Comparison of ENCODE assay signal across 17 mouse cellular contexts in the genomic region with DNA sequence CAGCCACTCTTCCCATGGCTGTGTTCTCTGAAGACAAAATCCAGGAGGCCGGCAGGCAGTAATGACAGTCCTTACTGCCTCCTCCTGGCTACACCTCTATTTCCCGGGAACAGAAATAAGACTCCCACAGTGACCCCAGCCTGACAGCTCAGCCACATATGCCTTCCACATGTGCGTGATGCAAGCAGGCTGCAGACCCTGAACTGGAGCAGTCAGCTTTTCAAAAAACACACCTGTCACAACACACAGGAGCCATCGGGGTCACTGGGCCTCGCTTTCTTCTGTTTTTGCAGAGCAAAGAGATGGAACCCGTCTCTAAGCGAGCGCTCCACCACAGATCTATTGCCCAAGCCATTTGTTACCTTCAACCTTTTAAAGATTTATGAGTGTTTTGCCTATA.
A peak's percentile ranks its signal among the peaks of the same experiment; 100 is the strongest.
DNase-seq lines count a peak whose midpoint lies in the region; ATAC-seq lines count a peak whose summit lies in the region.
"Had no signal": no experiment of that assay in that cellular context is flagged by ENCODE, and none has a peak within 500 bp of the region (broad histone marks: within the 10 kb centered on the region; RNA-seq: fewer than 3 reads in every experiment).

No protein-coding gene starts in this region.

- H3K4me1 ChIP-seq in kidney, embryonic 16.5 days (ENCODE audit: insufficient read depth, low read length), result peaks cover 38% of the 10 kb centered on the region
- H3K4me1 ChIP-seq in embryonic facial prominence, embryonic 10.5 days, result peaks cover 55% of the 10 kb centered on the region
- peaks cover 24% of the 10 kb centered on the region for H3K4me1 ChIP-seq in hindbrain, embryonic 16.5 days (ENCODE audit: control insufficient read depth, insufficient read depth, low read depth, low read length)
- H3K4me1 ChIP-seq in neural tube, embryonic 11.5 days (ENCODE audit: control insufficient read depth, insufficient read depth, low read length), result peaks cover 31% of the 10 kb centered on the region

- peak overlapping the region; percentile 69 for H3K27ac ChIP-seq in kidney, embryonic 16.5 days (ENCODE audit: low read length)
- peak overlapping the region; percentile 81; the same call in 1 of the 2 replicates for H3K27ac ChIP-seq in embryonic facial prominence, embryonic 10.5 days (replicated peaks)
- peak overlapping the region; percentile 60; the same call in 1 of the 2 replicates for H3K27ac ChIP-seq in hindbrain, embryonic 16.5 days (ENCODE audit: low read depth, low read length)
- peak overlapping the region; percentile 75; the same call in 1 of the 2 replicates for H3K27ac ChIP-seq in neural tube, embryonic 11.5 days (ENCODE audit: low read depth, low read length)
- H3K27ac ChIP-seq: heart, embryonic 13.5 days had no signal

- H3K9ac ChIP-seq in kidney, embryonic 16.5 days (replicated peaks; ENCODE audit: low read length), result no peak overlapping the region
- H3K9ac ChIP-seq in hindbrain, embryonic 16.5 days (ENCODE audit: low read depth, low read length), result no peak overlapping the region
- H3K9ac ChIP-seq in neural tube, embryonic 11.5 days (ENCODE audit: low read length), result no peak overlapping the region
- H3K9ac ChIP-seq: forebrain, embryonic 12.5 days; heart, embryonic 13.5 days had no signal

- WGBS in kidney, embryonic 16.5 days, result 35% methylated on average over 8 of the region's 8 CpGs
- 42% methylated on average over 8 of the region's 8 CpGs for WGBS in embryonic facial prominence, embryonic 10.5 days
- 71% methylated on average over 8 of the region's 8 CpGs for WGBS in hindbrain, embryonic 16.5 days
- WGBS in neural tube, embryonic 11.5 days, result 52% methylated on average over 8 of the region's 8 CpGs

- DNase-seq in kidney, adult 11 months, result no peak
- DNase-seq in embryonic facial prominence, embryonic 10.5 days (ENCODE audit: low spot score), result peak; percentile 75
- peak; percentile 58 for DNase-seq in neural tube, embryonic 11.5 days (ENCODE audit: low spot score)
- DNase-seq in layer of hippocampus, adult 18-20 months (ENCODE audit: low spot score in 2 of 2), result no peak
- DNase-seq in layer of hippocampus, adult 8-10 months (ENCODE audit: low spot score in 2 of 2), result no peak
- DNase-seq: cerebellum, adult 11 months; gastrocnemius, postnatal 36 days; kidney, adult 8-10 months; liver; lung, adult 2 months; right cerebral cortex, adult 18-20 months had no signal

- no peak overlapping the region for H3K4me3 ChIP-seq in kidney, embryonic 16.5 days (ENCODE audit: low read length)
- H3K4me3 ChIP-seq in embryonic facial prominence, embryonic 10.5 days, result no peak overlapping the region; the same call in 1 of the 2 replicates
- H3K4me3 ChIP-seq in hindbrain, embryonic 16.5 days (ENCODE audit: low read length), result no peak overlapping the region
- no peak overlapping the region for H3K4me3 ChIP-seq in neural tube, embryonic 11.5 days (ENCODE audit: low read depth, low read length)
- H3K4me3 ChIP-seq: forebrain, embryonic 12.5 days; heart, embryonic 13.5 days had no signal

- H3K27me3 ChIP-seq in kidney, embryonic 16.5 days (ENCODE audit: insufficient read depth, low read length), result no peaks in the 10 kb centered on the region
- H3K27me3 ChIP-seq in embryonic facial prominence, embryonic 10.5 days (replicated peaks; ENCODE audit: low read depth, poor library complexity, severe bottlenecking), result no peaks in the 10 kb centered on the region
- no peaks in the 10 kb centered on the region for H3K27me3 ChIP-seq in hindbrain, embryonic 16.5 days (replicated peaks; ENCODE audit: control insufficient read depth, insufficient read depth, low read length)
- no peaks in the 10 kb centered on the region for H3K27me3 ChIP-seq in neural tube, embryonic 11.5 days (ENCODE audit: control insufficient read depth, insufficient read depth, low read length)
- H3K27me3 ChIP-seq: forebrain, embryonic 12.5 days; heart, embryonic 13.5 days had no signal

- peaks cover 37% of the 10 kb centered on the region for H3K36me3 ChIP-seq in kidney, embryonic 16.5 days (ENCODE audit: insufficient read depth, low read length)
- H3K36me3 ChIP-seq in embryonic facial prominence, embryonic 10.5 days (replicated peaks), result peaks cover 92% of the 10 kb centered on the region
- H3K36me3 ChIP-seq in hindbrain, embryonic 16.5 days (ENCODE audit: control insufficient read depth, insufficient read depth, low read length), result peaks cover 27% of the 10 kb centered on the region
- peaks cover 19% of the 10 kb centered on the region for H3K36me3 ChIP-seq in neural tube, embryonic 11.5 days (ENCODE audit: control insufficient read depth, insufficient read depth, low read length)

- H3K9me3 ChIP-seq in kidney, embryonic 16.5 days (ENCODE audit: low read length), result no peaks in the 10 kb centered on the region
- no peaks in the 10 kb centered on the region for H3K9me3 ChIP-seq in embryonic facial prominence, embryonic 10.5 days
- no peaks in the 10 kb centered on the region for H3K9me3 ChIP-seq in hindbrain, embryonic 16.5 days (ENCODE audit: control insufficient read depth, low read length)
- no peaks in the 10 kb centered on the region for H3K9me3 ChIP-seq in neural tube, embryonic 11.5 days (ENCODE audit: control insufficient read depth, low read length)
- H3K9me3 ChIP-seq: forebrain, embryonic 12.5 days had no signal

- peak overlapping the region; percentile 11; the same call in 1 of the 2 replicates for H3K4me2 ChIP-seq in kidney, embryonic 16.5 days (replicated peaks; ENCODE audit: low read depth, low read length)
- H3K4me2 ChIP-seq in hindbrain, embryonic 16.5 days (ENCODE audit: low read length), result no peak overlapping the region
- H3K4me2 ChIP-seq in neural tube, embryonic 11.5 days (ENCODE audit: low read depth), result no peak overlapping the region
- H3K4me2 ChIP-seq: forebrain, embryonic 12.5 days; heart, embryonic 13.5 days had no signal

- peak; percentile 29; the same call in 1 of the 2 replicates for ATAC-seq in kidney, embryonic 16.5 days (ENCODE audit: low FRiP score, low TSS enrichment)
- ATAC-seq in hindbrain, embryonic 16.5 days, result no peak
- ATAC-seq in neural tube, embryonic 11.5 days (ENCODE audit: insufficient read depth, low FRiP score, low TSS enrichment), result no peak
- ATAC-seq in megakaryocyte, adult 5-6 weeks (ENCODE audit: poor library complexity, severe bottlenecking), result no peak
- ATAC-seq: activated CD4-positive, CD25-positive, alpha-beta regulatory T cell, adult 4 months had no signal

Comparison
In these comparisons a context has a peak if more than half of its experiments do, and no peak if none do; other contexts are left out.
1. DNase-seq: peak in embryonic facial prominence, embryonic 10.5 days (single experiment) and neural tube, embryonic 11.5 days (single experiment); none in kidney, adult 11 months (single experiment), layer of hippocampus, adult 18-20 months (0 of 2) and layer of hippocampus, adult 8-10 months (0 of 2).
2. Peak in every context shown above with its lines, with median percentiles within 50 percentile points of each other: H3K27ac ChIP-seq.